Mouse (Mus musculus) mesoderm, embryonic 11.5 days (tissue): ENCODE data around the gene Gcm2.
A peak's percentile ranks its signal among the peaks of the same experiment; 100 is the strongest.

Experiments used
- DNase-seq: peaks from one replicate; pipeline ENCODE4 v3.0.0-alpha.2; 2012; ENCODE audit warnings: low read depth, low spot score

The Gcm2 gene

DNA sequence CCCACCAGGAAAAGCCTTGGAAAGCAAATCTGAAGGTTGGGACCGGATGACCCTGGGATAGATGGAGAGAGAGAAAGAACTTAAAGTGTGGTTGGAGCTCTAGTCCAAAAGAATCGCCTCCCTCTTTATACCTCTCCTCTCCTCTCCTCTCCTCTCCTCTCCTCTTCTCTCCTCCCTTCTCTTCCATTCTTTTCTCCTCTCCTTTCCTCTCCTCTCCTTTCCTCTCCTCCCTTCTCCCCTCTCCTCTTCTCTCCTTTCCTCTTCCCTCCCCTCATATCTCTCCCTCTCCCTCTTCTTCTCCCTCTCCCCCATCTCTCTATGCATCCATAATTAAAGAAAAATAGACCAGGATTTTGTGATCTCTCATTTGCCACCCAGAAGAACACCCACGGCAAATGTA lies at the start of gene Gcm2:
Gene Gcm2 (minus strand): TSS at position 101 of the 400 bp plus-strand sequence.
- no peak for DNase-seq

DNA sequence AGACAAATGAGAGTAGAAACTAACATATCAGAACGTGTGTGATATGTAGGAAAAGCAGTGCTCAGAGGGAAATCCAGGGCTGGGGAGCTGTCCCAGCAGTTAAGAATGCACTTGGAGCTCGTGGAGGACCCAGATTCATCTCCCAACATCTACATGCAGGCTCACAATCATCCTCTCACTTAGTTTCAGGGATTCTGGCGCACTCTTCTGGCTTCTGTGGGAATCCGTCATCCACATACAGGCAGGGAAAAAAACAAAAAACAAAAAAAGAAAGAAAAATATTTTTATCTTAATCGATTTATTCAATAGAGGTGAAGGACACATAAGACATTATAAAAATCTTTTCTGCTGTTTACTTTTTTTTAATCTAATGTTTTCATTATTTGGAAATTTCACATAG lies 47.6 kb upstream of the Gcm2 start:
- DNase-seq, result no peak

DNA sequence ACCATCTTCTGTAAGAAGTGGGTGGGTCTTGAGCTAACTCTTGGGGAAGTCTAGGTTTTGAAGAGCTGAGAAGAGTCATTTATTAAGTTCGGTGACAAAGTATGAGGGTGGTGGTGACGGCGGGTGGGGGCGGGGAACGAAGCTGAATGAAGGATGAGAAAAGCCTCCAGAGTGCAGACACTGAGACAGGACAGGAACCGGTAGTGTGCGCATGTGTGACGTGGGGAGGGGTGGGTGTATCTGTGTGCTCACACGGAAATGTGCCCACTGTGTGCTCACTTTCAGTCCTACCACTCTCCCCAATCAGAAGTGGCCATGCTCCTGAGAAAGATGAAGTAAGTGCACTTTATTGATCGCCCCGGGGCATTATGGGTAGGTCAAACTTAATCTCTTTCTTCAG lies 42.3 kb upstream of the Gcm2 start:
- no peak for DNase-seq

DNA sequence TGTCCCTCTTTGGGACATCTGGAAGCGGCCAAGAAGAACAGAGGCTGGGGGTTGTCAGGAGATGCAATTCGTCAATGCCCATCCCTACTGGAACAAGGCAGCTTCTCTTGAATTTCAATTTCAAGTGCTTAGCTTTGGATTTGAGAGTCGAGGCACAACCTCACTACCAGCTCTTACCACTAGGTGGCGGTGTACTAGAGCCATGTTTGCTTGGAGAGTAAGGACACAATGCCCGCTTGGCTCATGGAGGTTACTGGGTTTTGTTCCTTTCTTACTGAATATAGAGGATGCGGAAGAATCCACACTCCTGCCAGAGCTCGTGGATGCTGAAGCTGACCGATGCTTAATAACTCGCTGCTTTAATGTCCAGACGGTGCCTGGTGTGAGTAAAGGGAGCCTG lies 35.4 kb upstream of the Gcm2 start:
- DNase-seq, result peak; percentile 61

DNA sequence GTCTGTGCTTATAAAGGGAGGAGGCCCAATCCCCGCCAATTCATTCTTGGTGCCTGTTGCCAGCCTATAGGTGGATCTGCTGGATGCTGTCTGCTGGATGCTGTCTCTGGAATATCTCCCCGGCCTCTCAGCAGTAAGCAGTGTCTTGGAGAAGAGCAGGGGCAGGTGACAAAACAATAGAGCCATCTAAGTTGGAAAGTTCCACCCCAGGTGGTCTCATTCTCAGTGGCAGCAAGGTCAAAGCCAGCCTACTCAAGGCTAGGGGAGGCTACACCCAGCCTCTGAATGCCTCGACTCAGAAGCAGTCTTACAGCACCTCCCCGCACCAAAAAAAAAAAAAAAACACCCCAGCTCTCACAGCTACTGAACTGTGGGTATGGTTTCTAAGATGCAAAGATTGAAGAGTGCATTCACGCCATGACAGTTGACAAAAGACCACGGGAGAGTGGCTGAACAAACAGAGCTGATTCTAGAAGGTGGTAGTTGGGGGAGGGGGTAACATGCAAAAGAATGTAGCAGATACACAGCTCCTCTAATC lies 34.7 kb upstream of the Gcm2 start:
- DNase-seq, result no peak

DNA sequence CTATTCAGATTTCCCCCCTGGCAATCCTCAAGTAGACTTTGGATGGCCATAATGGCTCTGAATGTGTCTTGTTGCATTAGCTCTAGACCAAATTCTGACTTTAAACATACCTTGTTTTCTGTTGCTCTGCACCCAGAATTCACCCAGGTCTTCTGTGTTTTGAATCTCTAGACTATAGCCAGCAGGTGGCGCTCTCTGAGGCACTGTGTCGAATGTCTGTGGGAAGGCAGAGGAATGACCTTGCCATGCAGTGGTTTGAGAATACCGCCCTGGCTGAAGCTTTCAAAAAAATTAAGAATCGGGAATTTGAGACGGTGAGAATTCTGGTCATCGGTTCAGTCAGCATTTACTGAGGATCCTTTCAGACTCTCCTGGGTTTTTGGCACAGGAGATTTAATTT lies 24.1 kb upstream of the Gcm2 start:
- peak; percentile 80 for DNase-seq

DNA sequence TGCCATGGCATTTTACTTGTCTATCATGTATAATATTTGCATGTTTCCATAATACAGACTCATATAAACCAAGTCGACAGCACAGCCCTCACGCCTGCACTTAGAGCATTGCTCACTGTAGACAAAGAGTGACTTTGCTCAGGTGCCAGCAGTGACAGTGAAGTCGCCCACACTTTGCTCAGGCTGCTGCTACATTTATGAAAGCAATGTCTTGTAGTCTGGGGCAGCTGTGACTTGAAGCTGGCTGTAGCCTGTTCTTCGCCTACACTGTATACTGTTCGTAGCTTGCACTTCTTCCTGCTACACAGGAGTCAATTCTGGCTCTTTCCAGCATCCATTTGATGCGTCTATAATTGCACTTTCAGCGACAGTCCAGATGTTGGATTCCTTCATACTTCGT lies 18.2 kb upstream of the Gcm2 start:
- no peak for DNase-seq

DNA sequence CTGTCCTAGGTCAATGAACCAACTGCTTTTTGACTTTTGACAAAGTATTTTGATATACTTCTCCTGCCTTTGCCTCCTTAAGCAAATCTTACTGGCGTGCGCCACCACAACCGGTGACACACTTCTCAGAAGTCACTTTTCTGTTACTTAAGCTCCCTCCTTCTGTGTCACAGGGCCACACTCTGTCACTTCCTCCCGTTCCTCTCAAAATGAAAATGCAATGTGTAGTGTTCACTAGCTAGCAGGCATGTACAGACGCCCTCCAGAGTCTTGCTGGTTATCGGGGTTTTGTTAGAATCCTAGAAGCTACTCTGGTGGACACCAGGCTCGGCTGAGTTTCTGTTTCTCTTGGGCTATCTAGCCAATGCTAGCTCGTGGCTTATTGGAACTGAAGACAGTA lies 17.5 kb upstream of the Gcm2 start:
- no peak for DNase-seq

DNA sequence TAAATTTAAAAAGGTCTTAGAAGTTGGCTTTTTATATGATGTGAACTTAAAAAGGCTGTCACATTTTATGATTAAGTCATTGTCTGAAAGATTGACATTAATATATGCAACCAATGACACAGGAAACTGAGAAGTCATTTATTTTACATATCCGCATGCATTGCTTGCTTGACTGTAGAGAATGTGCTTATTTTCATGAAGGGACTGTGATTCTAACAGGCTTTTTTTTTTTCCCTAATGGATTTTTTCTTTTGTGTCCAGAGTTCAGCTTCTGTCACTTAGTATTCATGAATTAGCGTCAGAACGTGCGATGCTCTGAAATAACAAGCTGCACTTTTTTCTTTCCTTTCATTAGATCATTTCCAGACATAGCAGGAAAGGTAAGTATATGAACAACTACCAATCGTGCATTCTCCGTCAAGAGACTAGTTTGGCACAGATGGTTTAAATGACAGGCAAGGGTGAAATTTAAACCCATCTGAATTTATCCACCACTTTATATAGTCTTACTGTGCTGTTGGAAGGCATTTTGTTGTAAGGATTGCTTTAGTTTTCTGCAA lies 12.9 kb upstream of the Gcm2 start:
- DNase-seq, result no peak

DNA sequence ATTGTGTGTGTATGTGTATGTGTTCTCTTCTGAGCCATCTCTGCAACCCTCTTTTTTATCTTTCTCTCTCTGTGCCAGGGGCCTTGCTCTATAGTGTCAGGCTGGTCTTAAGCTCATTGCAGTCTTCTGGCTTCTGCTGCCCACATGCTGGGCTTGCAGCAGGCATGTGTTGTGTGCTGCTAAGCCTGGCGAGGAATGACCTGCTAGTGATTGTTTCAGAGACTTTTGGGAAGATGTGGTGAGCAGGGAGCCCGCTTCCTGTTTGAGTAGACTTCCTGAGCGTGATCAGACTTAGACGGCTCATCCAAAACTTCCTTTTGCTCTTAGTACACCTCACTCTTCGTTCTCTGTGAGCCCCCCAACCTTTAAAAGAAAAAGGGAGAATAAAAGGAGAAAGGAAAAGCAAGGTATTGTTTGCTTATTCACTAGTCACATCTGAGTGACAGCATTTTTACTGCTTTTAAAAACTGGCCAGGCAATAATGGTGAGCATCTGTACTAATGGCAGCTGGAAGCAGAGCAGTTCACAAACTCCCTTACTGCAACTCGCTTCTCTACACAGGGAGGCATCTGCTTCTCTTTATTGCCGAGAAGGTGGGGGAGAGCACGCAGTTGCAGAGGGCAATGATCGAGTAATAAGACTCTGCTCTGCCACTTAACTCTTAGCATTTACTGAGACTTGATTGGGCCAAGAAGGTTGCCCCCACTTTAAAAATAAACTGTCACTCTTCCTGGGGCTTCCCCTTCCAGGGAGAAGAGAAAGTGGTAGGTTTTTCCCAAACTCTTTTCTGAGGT lies 8.5 kb upstream of the Gcm2 start:
- no peak for DNase-seq

DNA sequence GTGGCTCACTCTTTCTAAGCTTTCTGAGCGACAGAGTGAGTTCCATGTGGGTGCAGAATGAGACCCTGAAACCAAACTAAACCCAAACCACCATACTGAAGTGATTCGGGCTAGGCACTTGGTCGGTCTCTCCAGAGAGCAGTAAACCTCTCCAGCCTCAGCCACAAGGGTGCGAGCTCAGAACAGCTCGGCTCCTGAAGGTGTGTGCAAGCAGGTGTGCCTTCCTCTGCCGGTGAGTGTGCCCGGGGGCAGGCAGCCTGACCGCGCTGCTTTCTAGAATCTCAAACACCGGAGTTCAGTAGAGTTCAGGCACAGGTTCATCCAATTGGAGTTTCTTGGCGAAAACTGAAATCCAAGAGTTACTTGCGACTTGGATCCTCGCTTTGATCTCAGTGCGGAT lies 3.1 kb upstream of the Gcm2 start, which contains the start of gene Sycp2l:
Gene Sycp2l (plus strand): TSS at position 368 of the 400 bp plus-strand sequence.
- DNase-seq, result no peak

DNA sequence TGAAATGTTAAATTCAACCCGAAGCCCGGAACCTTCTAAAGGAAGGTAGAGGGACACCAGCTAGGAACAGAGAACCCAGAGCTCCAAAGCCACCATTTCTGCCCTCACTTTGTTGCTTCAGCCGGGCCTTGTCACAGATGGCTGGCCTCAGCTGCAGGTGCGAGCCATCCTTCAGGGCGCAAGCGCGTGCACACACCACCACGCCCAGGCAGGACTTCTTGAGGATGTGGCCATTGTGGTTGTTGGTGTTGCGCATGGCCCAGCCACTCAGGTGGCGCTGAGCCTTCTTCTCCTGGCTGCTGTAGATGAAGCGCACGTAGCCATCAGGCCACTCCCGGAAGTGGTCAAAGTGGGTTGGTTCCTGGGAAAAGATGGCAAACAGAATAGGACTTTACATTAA lies 5.3 kb downstream of the Gcm2 start:
- no peak for DNase-seq

DNA sequence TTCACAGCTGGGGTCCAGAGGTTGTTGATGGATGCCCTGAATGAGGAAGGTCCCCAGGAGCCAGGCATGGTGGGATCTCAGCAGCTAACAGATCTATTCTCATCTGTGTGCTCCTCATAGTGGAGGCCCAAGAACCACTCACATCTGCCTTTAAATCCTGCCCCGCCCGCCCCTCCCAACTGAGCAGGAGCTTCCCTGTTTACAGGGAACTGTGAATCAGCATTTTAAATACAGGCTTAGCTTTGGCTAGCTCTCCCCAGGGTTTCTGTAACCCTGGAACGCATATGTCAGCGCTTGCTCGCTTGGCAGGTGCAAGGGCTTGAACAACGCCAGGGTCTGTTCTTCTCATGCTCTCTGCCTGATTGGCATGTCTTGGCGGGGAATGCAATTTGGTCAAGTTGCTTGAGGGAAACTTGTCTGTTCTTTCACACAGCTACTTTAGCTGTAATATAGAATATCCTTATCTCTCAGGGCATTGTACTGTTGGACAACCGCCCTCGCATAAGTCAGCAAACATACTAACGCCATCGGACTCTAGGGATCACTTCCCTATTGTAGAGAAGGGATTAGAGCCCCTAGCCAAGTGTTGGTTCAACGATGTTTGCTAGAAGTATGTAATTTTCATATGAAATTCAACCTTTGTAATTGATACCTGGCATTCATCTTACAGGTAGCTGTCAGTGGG lies 6.9 kb downstream of the Gcm2 start:
- DNase-seq, result no peak

DNA sequence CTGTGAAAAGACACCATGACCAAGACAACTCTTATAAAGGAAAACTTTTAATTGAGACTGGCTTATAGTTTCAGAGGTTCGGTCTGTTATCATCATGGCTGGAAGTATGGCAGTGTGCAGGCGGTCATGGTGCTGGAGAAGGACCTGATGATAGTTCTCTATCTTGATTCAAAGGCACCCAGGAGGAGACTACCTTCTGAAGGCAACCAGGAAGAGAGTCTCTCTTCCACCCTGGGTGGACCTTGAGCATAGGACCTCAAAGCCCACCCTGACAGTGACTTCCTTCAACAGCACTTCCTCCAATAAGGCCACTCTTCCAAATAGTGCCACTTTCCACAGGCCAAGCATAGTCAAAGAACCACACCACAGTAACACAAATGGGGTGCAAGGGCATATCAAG lies 10.8 kb downstream of the Gcm2 start:
- no peak for DNase-seq

DNA sequence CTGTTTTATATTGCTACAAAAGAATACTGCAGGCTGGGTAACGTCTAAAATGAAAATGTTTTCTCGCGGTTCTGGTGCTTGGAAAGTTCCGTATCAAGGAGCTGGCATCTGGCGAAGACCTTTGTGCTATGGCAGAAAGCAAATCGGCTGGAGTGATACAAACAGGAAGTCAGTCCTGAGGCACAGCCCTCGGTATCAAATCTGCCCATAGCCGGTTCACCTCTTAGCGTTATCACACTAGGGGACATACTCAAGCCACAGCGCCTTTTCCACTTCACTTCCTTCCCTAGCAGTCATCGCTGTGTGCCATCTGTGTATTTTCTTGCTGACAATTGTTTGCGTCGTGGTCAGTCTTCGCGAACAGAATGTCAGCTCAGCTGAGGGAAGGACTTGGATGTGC lies 12.5 kb downstream of the Gcm2 start:
- DNase-seq, result no peak

DNA sequence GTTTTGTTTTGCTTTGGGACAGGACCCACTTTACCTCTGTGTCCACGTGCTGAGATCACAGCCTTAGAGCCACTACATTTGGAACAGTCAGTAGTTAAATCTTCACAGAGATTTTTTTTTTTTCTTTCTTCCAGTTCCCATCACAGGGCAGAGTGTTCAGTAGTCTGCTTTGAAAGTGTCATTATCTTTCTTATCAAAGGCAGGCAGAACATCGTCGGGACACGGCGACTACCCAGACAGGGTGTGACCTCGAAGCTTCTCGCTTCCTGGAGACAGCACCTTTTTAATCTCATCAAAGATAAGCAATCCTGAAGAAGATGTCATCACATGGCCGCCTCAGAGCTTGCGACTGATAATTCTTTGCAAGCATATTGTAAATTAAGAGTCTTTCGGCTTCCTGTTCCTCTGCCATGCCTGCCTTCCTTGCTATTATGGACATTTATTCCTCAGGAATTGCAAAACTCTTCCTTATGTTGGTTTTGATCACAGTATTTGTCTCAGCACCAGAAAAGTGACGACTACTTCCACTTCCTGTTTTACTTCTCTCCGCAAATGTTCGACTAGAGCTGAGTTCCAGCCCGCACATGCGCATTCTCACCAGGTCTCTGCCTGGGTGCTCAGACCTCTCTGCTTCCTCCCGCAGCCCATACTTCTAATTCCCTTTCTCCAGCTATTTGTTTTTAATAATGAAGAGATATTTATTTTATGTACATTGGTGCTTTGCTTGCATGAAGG lies 13.3 kb downstream of the Gcm2 start:
- no peak for DNase-seq

DNA sequence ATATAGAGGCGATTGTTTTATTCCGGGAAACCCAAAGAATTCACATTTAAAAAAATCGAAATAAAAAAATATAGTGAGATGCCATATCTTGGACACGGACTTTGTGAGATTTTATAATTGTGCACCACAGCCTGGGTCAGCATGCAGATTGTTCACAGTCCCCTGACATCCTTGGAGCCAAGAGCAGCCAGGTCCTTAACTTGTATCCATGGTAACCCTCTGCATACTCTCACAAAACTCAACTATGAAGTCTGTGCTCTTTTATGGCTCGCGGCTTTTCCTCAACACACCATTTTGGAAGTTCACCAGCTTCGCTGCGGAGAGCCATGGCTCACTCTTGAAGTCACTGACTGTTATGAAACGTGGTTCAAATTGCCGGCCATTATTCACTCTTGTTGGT lies 16.7 kb downstream of the Gcm2 start:
- DNase-seq, result no peak

DNA sequence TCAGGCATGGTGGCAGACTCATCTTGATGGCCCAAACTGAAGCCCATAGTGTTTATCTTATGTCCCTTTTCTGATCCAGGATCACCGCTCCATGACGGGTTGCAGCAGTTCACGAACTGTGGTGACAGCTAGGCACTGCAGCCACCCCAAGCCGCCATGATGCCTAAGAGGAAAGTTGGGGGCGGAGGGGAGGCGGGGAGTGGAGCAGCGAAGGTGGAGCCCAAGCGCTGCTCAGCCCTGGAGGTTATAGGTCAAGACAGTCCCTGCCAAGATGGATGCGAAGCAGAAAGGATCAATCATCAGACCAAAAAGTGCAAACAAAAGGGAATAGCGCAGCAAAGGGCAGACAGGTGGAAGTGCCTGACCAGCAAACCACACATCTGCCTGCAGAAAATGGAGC lies 19.6 kb downstream of the Gcm2 start:
- DNase-seq, result no peak

DNA sequence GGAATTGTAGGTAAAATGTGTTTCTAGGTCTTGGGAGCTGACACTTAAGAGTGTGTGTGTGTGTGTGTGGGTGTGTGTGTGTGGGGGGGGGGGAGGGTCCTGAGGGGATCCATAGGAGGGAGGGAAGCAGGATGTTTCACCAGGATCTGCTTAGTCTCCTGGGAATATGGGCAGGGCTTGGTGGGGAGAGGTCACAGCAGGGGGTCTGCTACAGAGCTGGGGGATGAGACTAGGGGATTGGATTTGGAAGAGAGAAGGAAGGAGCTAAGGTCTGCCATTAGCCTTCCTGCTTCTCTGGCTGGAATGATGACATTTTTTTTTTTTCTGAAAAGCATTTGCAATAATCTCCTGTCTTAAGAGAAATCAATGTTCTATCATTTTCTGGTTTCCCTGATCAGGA lies 22.1 kb downstream of the Gcm2 start:
- no peak for DNase-seq

DNA sequence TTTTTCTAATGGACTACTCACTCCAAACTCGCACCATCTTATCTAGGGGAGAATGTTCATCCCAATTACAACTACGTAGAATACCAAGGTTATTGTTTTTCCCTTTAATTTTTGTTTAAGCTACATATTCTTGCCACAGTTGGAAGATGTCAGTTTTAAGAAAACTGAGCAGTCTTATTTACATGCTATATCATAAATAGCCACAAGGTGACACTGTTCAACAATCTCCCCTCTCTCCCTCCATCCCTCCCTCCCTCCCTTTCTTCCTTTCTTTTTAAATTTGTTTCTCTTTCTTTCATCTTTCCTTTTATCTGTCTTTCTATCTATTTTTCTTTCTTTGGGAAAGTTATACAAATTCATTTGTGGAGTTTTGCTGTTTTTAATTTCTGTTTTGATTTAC lies 25.7 kb downstream of the Gcm2 start:
- peak; percentile 30 for DNase-seq

DNA sequence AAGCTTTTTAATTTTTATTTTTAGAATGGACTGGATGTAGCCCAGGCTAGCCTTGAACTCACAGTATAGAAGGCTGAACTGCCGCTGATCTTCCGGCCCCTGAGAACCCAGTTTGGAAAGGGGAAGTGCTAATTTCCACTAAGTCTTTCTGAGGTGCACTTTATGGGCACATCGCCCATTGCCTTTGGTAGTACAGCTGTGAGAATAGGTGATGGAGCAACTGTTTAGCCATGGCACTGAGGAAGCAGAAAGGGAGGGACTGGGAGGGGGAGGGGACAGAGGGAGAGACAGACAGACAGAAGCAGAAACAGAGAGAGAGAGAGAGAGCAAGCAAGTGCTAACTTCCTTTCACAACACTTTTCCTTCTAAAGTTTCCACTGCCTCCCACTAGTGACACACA lies 26.3 kb downstream of the Gcm2 start:
- no peak for DNase-seq

DNA sequence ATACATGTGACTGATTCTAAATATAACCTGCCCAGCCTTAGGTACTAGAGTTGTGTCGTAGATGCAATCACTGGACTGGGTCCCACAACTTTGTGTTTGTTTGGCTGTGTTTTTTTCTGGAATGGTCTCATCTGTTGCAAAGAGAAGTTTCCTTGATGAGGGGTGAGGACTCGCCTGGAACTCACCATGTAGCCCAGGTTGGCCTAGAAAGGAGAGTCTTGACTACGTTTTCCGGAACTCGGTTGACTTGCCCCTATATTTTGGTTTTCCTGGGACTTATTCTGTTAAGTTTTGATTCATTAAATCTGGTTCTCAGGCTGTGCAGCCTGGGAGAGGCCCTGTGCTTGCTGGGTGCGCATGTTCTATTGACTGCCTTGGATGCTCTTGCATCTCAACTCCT lies 30.1 kb downstream of the Gcm2 start:
- DNase-seq, result no peak
